Mouse (Mus musculus): Measurements from ENCODE around the gene Ugt1a6b.

GRCm38 (mm10) chr1:88206843-88207479 lies 103.9 kb downstream of the Ugt1a6b start:
- TF ChIP-seq CTCF (conservative IDR thresholded peaks at IDR 0.05; ENCODE audit: low read length): no peak
- TF ChIP-seq NANOG (IDR thresholded peaks at IDR 0.05; ENCODE audit: borderline replicate concordance, low read length): no peak
- TF ChIP-seq POU5F1 (IDR thresholded peaks at IDR 0.05; ENCODE audit: borderline replicate concordance, low read length): no peak

All from E14TG2a.4 (cell line).